Mouse (Mus musculus) monocyte, adult 5-6 weeks (primary cell): ENCODE data around the gene Dennd4a. TPM values are rescaled to one million over a fixed set of nuclear protein-coding genes. Genes with fewer than 3 reads are reported as not detected.

Experiments
- ATAC-seq: fragments of 153-309, 156-312 bp; replicated peaks from 2 replicates; pipeline ENCODE4 v1.8.0; 2017; ENCODE audit warnings: mild to moderate bottlenecking; ENCODE audit not compliant: low TSS enrichment, insufficient number of reproducible peaks, severe bottlenecking, poor library complexity, low FRiP score
- total RNA-seq: library from RNA; stranded (forward); fragments of 200-1000, 200-491, 200-594 nt; gene quantifications from 3 replicates; pipeline ENCODE4 v1.2.3, GENCODE M21; 2017

Dennd4a gene
- total RNA-seq, 1 experiment from 2014 or later = 221 TPM

GRCm38 (mm10) chr9:64886008-64886407 is 74.9 kb downstream of the Dennd4a start:
- no peak for ATAC-seq

- no peak for ATAC-seq
Observed at GRCm38 (mm10) chr9:64896605-64897004, 85.5 kb downstream of the Dennd4a start.

GRCm38 (mm10) chr9:64902866-64903265 is 91.7 kb downstream of the Dennd4a start:
- ATAC-seq = no peak

- ATAC-seq = no peak; the same call in 1 of the 2 replicates
Observed at GRCm38 (mm10) chr9:64903386-64903785, 92.2 kb downstream of the Dennd4a start.

GRCm38 (mm10) chr9:64904917-64905640 is 93.9 kb downstream of the Dennd4a start:
- no peak for ATAC-seq

- no peak for ATAC-seq
Observed at GRCm38 (mm10) chr9:64907441-64907840, 96.3 kb downstream of the Dennd4a start.

- ATAC-seq = no peak
Observed at GRCm38 (mm10) chr9:64913406-64913805, 102.3 kb downstream of the Dennd4a start.

- no peak for ATAC-seq
Observed at GRCm38 (mm10) chr9:64913973-64914372, 102.8 kb downstream of the Dennd4a start.

GRCm38 (mm10) chr9:64914629-64915028 is 103.5 kb downstream of the Dennd4a start:
- ATAC-seq = 0 out of 2 replicates have a peak, but pooled peaks have one; percentile 43

- ATAC-seq = no peak
Observed at GRCm38 (mm10) chr9:64918560-64918959, 107.4 kb downstream of the Dennd4a start.

- peak; percentile 85 for ATAC-seq
Observed at GRCm38 (mm10) chr9:64925771-64926170, 114.6 kb downstream of the Dennd4a start.

GRCm38 (mm10) chr9:64926201-64926991 is 115.3 kb downstream of the Dennd4a start:
- no peak for ATAC-seq

- no peak for ATAC-seq
Observed at GRCm38 (mm10) chr9:64930256-64930655, 119.1 kb downstream of the Dennd4a start.

GRCm38 (mm10) chr9:64931751-64932610 is 120.8 kb downstream of the Dennd4a start:
- ATAC-seq = no peak

- ATAC-seq = no peak
Observed at GRCm38 (mm10) chr9:64934015-64934754, 123.0 kb downstream of the Dennd4a start.

GRCm38 (mm10) chr9:64936508-64936907 is 125.4 kb downstream of the Dennd4a start:
- peak; percentile 53; the same call in 1 of the 2 replicates for ATAC-seq

GRCm38 (mm10) chr9:64937491-64937890 is 126.4 kb downstream of the Dennd4a start:
- ATAC-seq = no peak

- no peak for ATAC-seq
Observed at GRCm38 (mm10) chr9:64938535-64938934, 127.4 kb downstream of the Dennd4a start.
